Mouse (Mus musculus): Measurements from ENCODE around the gene Cd5. TPM values are rescaled to one million over a fixed set of nuclear protein-coding genes. Genes with fewer than 3 reads are reported as not detected.

Cd5 gene
- polyA plus RNA-seq, 1 experiment from 2014 or later: 0.25 TPM

DNA sequence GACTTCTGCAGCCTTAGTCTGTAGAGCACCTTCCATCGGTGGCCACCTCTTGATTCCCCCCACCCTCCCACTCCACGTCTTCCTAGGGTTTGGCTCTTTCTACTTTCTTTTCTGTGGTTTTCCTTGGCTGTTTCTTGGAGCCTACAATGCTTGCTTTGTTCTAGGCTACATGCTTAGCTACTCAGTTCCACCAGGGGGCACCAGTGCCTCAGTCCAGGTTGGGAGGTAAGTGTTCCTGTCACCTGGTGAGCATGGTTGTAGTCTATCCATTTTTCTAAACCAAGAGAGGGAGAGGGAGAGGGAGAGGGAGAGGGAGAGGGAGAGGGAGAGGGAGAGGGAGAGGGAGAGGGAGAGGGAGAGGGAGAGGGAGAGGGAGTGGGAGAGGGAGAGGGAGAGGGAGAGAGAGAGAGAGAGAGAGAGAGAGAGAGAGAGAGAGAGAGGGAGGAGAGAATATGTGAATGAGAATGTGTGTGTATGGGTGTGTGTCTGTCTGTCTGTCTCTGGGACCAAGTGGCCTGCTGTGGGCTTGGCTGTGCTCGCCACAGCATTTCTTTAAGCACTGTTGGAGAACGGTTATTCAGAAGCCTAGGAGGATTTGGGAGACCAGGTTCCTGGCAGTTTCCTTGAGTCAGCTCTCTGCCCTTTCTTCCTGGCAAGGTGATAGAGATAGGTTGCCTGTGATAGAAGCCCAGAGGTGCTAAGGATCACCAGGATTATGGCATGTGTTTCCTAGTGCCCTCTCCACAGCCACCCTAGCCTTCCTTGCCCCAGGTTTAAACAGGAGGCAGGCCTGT is 23.9 kb downstream of the Cd5 start:
- Histone ChIP-seq H3K9me3 (ENCODE audit: control insufficient read depth, low read length) (no peaks in the 10 kb centered on the region), H3K27me3 (ENCODE audit: control insufficient read depth, insufficient read depth, low read length) (no peaks in the 10 kb centered on the region), H3K4me2 (ENCODE audit: low read length) (no peak overlapping the region), H3K9ac (replicated peaks; ENCODE audit: low read length) (no peak overlapping the region), H3K27ac (replicated peaks; ENCODE audit: low read depth, low read length) (0 out of 2 replicates have a peak overlapping the region, but pooled peaks have one; percentile 20), H3K36me3 (ENCODE audit: control insufficient read depth, insufficient read depth, low read length) (peaks cover 41% of the 10 kb centered on the region), H3K4me1 (ENCODE audit: control insufficient read depth, insufficient read depth, low read length) (peaks cover 12% of the 10 kb centered on the region), H3K4me3 (replicated peaks; ENCODE audit: low read depth, low read length) (no peak overlapping the region)
- DNase-seq: peak; percentile 89
- 39% methylated on average over 4 of the region's 4 CpGs for WGBS
- peak; percentile 60; the same call in 1 of the 2 replicates for ATAC-seq (ENCODE audit: low FRiP score, low TSS enrichment)

DNA sequence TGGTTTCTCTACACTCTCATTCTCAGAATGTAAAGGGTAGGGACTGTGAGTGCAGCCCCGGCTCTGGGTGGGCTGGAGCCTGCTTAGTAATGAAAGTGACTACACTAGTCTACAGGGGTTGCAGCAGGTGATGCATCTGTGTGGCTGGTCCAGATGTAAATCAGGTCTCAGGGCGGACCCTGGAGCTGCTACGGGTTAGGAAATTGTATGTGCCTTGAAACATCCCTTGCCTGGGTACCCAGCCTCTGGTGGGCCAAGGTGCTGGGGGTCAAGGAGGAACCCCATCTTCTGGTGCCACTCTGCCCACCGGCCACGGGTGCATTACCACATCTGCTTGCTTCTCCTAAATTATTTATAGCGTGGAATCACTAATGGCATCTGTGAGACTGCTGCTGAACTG is 24.6 kb downstream of the Cd5 start:
- no peak overlapping the region for H3K4me3 ChIP-seq (replicated peaks; ENCODE audit: low read depth, low read length)
- ATAC-seq (ENCODE audit: low FRiP score, low TSS enrichment) (no peak), DNase-seq (no peak)
- no peak overlapping the region for H3K9ac ChIP-seq (replicated peaks; ENCODE audit: low read length)
- H3K36me3 ChIP-seq (ENCODE audit: control insufficient read depth, insufficient read depth, low read length): peaks cover 41% of the 10 kb centered on the region
- no peak overlapping the region for H3K4me2 ChIP-seq (ENCODE audit: low read length)
- WGBS: 82% methylated on average over 6 of the region's 6 CpGs
- 0 out of 2 replicates have a peak overlapping the region, but pooled peaks have one; percentile 6 for H3K27ac ChIP-seq (replicated peaks; ENCODE audit: low read depth, low read length)
- H3K4me1 ChIP-seq (ENCODE audit: control insufficient read depth, insufficient read depth, low read length): peaks cover 13% of the 10 kb centered on the region
- no peaks in the 10 kb centered on the region for H3K27me3 ChIP-seq (ENCODE audit: control insufficient read depth, insufficient read depth, low read length)
- H3K9me3 ChIP-seq (ENCODE audit: control insufficient read depth, low read length): no peaks in the 10 kb centered on the region

DNA sequence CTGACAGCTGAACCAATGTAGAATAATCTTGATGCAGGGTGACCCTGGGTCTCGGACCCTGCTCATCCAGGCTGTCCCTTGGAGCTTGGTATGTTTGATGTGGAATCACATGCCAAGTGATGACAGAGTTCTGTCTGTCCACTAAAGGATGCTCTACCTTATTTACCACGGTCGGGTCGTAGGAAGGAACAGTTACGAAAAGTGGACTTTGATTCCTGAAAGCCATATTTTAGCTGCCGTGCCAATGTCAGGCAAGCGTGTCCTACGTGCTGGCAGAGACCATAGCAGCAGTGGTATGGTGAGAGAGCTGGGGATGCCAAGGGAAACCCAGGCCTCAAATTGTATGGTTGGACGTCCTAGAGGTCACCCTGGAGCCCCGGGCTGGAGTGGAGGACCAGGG is 25.3 kb downstream of the Cd5 start:
- ATAC-seq (ENCODE audit: low FRiP score, low TSS enrichment): no peak
- Histone ChIP-seq H3K36me3 (ENCODE audit: control insufficient read depth, insufficient read depth, low read length) (peaks cover 41% of the 10 kb centered on the region), H3K4me2 (ENCODE audit: low read length) (no peak overlapping the region), H3K9me3 (ENCODE audit: control insufficient read depth, low read length) (no peaks in the 10 kb centered on the region), H3K9ac (replicated peaks; ENCODE audit: low read length) (no peak overlapping the region), H3K4me1 (ENCODE audit: control insufficient read depth, insufficient read depth, low read length) (peaks cover 13% of the 10 kb centered on the region), H3K4me3 (replicated peaks; ENCODE audit: low read depth, low read length) (no peak overlapping the region), H3K27me3 (ENCODE audit: control insufficient read depth, insufficient read depth, low read length) (no peaks in the 10 kb centered on the region), H3K27ac (replicated peaks; ENCODE audit: low read depth, low read length) (no peak overlapping the region)
- no peak for DNase-seq
- WGBS: 93% methylated on average over 10 of the region's 10 CpGs

DNA sequence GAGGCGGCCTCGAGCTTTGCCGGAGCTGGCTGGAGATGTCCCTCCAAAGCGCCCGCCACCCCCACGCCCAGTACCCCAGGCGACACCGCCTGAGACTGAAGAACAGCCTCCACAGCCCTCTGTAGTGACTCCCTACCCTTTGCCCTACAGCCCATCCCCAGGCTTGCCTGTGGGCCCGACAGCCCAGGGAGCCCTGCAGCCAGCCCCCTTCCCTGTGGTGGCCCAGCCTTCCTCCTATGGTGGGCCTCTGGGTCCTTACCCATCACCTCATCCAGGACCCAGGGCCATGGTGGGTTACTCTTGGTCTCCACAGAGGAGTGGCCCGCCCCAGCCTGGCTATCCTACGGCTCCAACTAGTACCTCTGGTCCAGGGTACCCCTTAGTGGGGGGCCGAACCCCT is 26.2 kb downstream of the Cd5 start:
- 97% methylated on average over 12 of the region's 12 CpGs for WGBS
- H3K4me1 ChIP-seq (ENCODE audit: control insufficient read depth, insufficient read depth, low read length): peaks cover 13% of the 10 kb centered on the region
- H3K27ac ChIP-seq (replicated peaks; ENCODE audit: low read depth, low read length): no peak overlapping the region
- H3K9ac ChIP-seq (replicated peaks; ENCODE audit: low read length): 0 out of 2 replicates have a peak overlapping the region, but pooled peaks have one; percentile 6
- ATAC-seq (ENCODE audit: low FRiP score, low TSS enrichment) (no peak), DNase-seq (no peak)
- peaks cover 46% of the 10 kb centered on the region for H3K36me3 ChIP-seq (ENCODE audit: control insufficient read depth, insufficient read depth, low read length)
- no peak overlapping the region for H3K4me2 ChIP-seq (ENCODE audit: low read length)
- no peaks in the 10 kb centered on the region for H3K9me3 ChIP-seq (ENCODE audit: control insufficient read depth, low read length)
- H3K27me3 ChIP-seq (ENCODE audit: control insufficient read depth, insufficient read depth, low read length): no peaks in the 10 kb centered on the region
- H3K4me3 ChIP-seq (replicated peaks; ENCODE audit: low read depth, low read length): no peak overlapping the region

DNA sequence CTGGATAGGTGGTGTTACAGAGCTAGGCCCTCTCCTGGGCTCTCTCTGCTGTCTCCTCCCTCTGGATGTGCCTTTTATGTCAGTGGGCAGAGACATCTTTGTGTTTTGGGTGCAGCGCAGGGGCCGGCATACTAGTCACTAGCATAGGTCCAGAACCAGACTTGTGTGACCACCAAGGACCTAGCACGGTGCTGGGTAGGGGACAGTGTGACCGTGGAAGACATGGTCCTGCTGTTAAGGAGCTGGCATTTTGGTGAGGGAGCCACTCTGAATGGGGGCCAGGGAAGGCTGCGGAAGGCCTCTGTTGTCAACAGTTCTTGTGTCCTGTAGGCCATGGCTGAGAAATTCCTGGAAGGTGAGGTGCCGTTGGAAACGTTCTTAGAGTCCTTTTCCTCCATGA is 26.6 kb downstream of the Cd5 start:
- no peak overlapping the region for H3K27ac ChIP-seq (replicated peaks; ENCODE audit: low read depth, low read length)
- peaks cover 13% of the 10 kb centered on the region for H3K4me1 ChIP-seq (ENCODE audit: control insufficient read depth, insufficient read depth, low read length)
- DNase-seq: no peak
- no peak overlapping the region for H3K9ac ChIP-seq (replicated peaks; ENCODE audit: low read length)
- H3K36me3 ChIP-seq (ENCODE audit: control insufficient read depth, insufficient read depth, low read length): peaks cover 46% of the 10 kb centered on the region
- WGBS: 91% methylated on average over 7 of the region's 7 CpGs
- no peak overlapping the region for H3K4me2 ChIP-seq (ENCODE audit: low read length)
- no peak overlapping the region for H3K4me3 ChIP-seq (replicated peaks; ENCODE audit: low read depth, low read length)
- H3K27me3 ChIP-seq (ENCODE audit: control insufficient read depth, insufficient read depth, low read length): no peaks in the 10 kb centered on the region
- ATAC-seq (ENCODE audit: low FRiP score, low TSS enrichment): no peak
- no peaks in the 10 kb centered on the region for H3K9me3 ChIP-seq (ENCODE audit: control insufficient read depth, low read length)

DNA sequence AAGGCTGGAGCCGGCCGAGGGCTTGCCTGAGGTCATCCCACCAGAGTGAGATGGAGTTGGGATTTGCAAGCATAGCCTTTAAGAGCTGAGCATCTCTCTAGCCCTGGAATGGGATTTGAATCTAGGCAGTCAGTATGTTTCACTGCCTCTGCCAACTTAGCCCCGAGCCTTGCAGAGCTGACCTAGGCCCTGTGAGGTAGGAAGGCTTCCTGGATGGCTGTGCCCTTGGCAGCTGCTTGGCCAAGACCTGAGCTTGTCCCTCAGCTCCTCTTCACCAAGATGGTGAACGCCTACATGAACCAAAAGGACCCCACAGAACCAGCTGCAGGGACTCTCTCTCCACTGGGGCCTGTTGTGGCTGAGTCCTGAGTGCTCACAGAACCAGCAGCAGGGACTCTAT is 28.1 kb downstream of the Cd5 start:
- ATAC-seq (ENCODE audit: low FRiP score, low TSS enrichment) (no peak), DNase-seq (no peak)
- Histone ChIP-seq H3K4me2 (ENCODE audit: low read length) (no peak overlapping the region), H3K9ac (replicated peaks; ENCODE audit: low read length) (no peak overlapping the region), H3K36me3 (ENCODE audit: control insufficient read depth, insufficient read depth, low read length) (peaks cover 53% of the 10 kb centered on the region), H3K27me3 (ENCODE audit: control insufficient read depth, insufficient read depth, low read length) (no peaks in the 10 kb centered on the region), H3K4me1 (ENCODE audit: control insufficient read depth, insufficient read depth, low read length) (peaks cover 13% of the 10 kb centered on the region), H3K4me3 (replicated peaks; ENCODE audit: low read depth, low read length) (no peak overlapping the region), H3K27ac (replicated peaks; ENCODE audit: low read depth, low read length) (peak overlapping the region; percentile 32), H3K9me3 (ENCODE audit: control insufficient read depth, low read length) (no peaks in the 10 kb centered on the region)
- 92% methylated on average over 4 of the region's 4 CpGs for WGBS

DNA sequence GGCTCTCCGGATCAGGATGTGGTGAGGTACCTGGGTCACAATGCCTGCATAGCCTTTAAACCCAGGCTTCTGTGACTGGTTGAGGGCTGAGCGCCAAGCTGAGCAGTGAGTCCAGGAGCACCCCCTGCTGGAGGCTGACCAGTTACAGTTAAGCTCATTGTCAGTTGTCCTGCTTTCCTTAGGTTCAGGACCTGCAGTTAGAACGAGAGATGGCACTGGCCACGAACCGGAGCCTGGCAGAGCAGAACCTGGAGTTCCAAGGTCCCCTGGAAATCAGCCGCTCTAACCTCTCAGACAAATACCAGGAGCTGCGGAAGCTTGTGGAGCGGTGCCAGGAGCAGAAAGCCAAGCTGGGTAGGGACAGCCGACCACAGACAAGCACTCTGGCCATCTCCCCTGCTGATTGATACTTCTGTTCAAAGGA is 28.7 kb downstream of the Cd5 start:
- Histone ChIP-seq H3K9ac (replicated peaks; ENCODE audit: low read length) (no peak overlapping the region), H3K27ac (replicated peaks; ENCODE audit: low read depth, low read length) (peak overlapping the region; percentile 85), H3K36me3 (ENCODE audit: control insufficient read depth, insufficient read depth, low read length) (peaks cover 53% of the 10 kb centered on the region), H3K4me3 (replicated peaks; ENCODE audit: low read depth, low read length) (no peak overlapping the region), H3K4me1 (ENCODE audit: control insufficient read depth, insufficient read depth, low read length) (peaks cover 13% of the 10 kb centered on the region), H3K27me3 (ENCODE audit: control insufficient read depth, insufficient read depth, low read length) (no peaks in the 10 kb centered on the region), H3K9me3 (ENCODE audit: control insufficient read depth, low read length) (no peaks in the 10 kb centered on the region), H3K4me2 (ENCODE audit: low read length) (no peak overlapping the region)
- peak; percentile 51 for ATAC-seq (ENCODE audit: low FRiP score, low TSS enrichment)
- peak; percentile 77 for DNase-seq
- 65% methylated on average over 9 of the region's 9 CpGs for WGBS

DNA sequence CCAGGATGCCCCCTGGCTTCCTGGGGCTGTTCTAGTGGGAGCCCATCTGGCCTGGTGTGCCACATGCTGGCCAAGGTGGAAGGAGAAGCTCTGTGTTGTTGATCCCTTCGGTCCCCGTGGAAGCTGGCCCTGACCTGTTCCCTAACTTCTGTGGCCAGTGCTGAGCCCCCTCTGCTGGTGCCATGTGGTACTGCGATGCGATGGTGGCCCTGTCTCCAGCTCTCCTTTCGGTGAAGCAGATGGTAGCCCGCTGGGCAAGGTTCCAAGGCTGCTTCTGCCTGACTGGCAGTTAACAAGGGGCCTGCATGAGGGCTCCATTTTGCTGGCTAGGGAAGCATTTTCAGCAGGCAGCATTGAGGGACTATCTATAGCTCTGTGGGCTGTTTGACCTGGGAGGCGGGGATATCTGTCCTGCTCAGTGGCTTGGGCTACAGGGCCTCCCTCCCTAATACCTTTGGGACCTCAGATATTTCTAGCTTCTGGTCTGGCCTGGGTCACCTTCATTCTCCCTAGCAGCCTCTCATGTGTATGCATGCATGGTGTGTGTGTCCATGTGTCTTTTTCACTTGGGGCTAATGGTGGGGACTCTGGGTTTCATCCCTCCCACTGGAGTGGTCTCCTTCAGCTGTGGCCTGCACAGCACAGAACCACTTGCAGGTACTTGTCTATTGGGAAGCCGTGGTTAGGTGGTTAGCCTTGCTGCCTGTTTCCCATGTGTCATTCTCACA is 29.3 kb downstream of the Cd5 start:
- Histone ChIP-seq H3K27me3 (ENCODE audit: control insufficient read depth, insufficient read depth, low read length) (no peaks in the 10 kb centered on the region), H3K4me3 (replicated peaks; ENCODE audit: low read depth, low read length) (no peak overlapping the region), H3K36me3 (ENCODE audit: control insufficient read depth, insufficient read depth, low read length) (peaks cover 53% of the 10 kb centered on the region), H3K9ac (replicated peaks; ENCODE audit: low read length) (no peak overlapping the region), H3K4me2 (ENCODE audit: low read length) (no peak overlapping the region), H3K4me1 (ENCODE audit: control insufficient read depth, insufficient read depth, low read length) (peaks cover 13% of the 10 kb centered on the region), H3K9me3 (ENCODE audit: control insufficient read depth, low read length) (no peaks in the 10 kb centered on the region), H3K27ac (replicated peaks; ENCODE audit: low read depth, low read length) (peak overlapping the region; percentile 85)
- ATAC-seq (ENCODE audit: low FRiP score, low TSS enrichment) (peak; percentile 77), DNase-seq (peak; percentile 95)
- 19% methylated on average over 8 of the region's 8 CpGs for WGBS

Data from midbrain, embryonic 14.5 days (tissue).